Mouse (Mus musculus) lung, postnatal 25 days (tissue): ENCODE results near the gene Kcnn3.
A peak's percentile ranks its signal among the peaks of the same experiment; 100 is the strongest.

Experiments used
- DNase-seq: peaks from one replicate; pipeline ENCODE4 v3.0.0; 2022; ENCODE audit warnings: low spot score

Gene Kcnn3

DNA sequence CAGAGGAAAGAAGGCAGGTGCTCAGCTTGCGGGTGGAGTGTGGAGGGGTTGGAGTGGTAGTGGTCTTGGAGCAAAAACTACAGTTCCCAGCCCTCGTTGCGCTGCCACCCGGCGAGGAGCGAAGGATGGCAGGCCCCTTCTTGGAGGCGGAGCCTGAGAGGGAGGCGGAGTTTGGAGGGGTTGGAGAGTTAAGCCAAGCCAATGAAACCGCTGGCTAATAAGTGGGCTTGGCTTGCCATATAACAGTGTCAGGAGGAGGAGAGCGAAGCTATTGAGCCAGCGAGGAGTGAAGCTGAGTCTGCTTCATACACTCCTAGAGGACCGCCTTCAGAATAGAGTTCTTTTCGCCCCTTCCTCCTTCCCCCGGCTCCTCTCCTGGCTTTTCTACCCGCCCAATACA, at the start of gene Kcnn3:
TSS of gene Kcnn3 (plus strand) at position 271 of the 400 bp plus-strand sequence.
- DNase-seq: peak; percentile 90

DNA sequence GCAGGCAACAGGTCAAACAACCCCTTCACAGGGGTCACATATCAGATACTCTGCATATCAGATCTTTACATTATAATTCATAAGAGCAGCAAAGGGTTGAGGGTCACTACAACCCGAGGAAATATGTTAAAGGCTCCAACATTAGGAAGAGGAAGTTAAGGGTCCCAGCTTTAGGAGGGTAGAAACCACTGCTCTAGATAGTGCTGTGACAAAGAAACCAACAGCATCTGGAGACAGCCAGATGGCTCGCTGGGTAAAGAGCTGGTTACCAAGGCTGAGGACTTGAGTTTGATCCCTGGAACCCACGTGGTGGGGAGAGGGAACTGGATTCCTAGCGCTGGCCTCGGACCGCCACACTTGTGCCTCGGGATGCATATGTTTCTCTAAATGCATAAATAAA, 47.7 kb upstream of the Kcnn3 start:
- DNase-seq: no peak

DNA sequence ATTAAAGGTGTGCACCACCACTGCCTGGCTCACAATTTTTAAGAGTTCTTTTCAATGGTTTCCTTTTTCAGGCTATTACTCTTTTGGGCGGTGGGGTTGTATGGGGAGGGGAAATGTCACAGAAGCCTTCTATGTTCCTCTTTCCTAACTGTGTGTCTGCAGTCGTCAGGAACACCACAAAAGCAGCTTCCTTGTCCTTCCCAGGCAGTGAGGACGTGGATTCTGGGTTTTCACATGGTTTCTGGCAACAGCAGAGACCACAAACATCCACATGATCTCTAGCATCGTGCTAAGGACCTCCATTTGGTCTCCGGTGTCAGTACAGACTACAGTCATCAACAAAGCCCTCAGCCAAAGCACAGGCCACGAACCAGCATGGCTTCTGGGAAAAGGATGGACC, 46.1 kb upstream of the Kcnn3 start:
- DNase-seq: no peak

DNA sequence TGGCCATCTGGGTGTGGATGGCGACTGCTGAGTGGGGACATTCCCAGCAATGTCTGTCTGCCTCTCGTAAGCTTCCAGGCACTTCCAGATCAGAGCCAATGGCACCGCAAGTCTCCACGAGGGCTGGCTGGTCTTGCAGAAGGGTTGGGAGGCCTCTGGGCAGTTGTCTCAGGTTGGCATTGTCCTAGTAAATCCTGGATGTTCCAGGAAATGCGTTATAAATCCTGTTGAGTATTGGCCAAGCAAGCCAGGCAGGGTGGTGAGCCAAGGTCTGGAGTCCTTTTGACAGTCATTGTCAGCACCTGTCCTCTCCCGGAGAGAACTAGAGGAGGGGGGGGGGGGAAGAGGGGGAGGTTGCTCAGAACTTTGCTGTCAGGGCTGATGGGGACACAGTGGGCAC, 40.9 kb upstream of the Kcnn3 start:
- no peak for DNase-seq

DNA sequence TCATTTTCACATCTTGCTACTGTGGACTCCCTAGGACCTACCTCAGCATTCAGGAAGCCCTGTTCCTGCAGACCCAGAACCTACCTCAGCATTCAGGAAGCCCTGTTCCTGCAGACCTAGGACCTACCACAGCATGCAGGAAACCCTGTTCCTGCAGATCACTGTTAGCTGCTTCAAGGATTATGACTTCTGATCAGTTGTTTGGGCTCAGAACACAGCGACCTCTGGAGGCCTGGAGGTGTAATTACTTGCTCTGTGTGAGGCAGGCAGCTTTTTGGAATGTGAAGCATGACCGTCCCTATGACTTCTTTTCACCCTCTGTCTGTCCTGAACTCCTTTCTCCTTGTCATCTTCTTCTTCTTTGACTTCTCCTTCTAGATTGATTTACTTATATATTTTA, 38.5 kb upstream of the Kcnn3 start:
- DNase-seq: no peak

DNA sequence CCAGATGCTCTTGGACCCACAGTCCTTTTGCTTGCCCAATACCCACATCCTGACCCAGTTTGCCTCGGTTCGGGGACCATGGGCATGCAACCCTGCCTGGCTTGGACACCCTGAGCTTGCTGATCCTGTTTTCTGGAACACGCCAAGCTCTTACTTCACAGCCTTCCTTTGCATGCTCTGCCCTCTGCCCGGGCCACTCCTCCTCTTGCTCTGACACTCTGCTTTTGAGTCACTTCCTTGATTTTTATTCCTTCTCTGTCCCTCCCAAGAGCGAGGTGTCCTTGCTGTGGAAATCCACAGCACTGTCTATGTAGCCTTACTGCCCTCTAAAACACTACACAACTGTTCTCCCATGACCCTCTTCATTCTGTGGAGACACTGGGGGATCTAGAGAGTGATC, 37.7 kb upstream of the Kcnn3 start:
- no peak for DNase-seq

DNA sequence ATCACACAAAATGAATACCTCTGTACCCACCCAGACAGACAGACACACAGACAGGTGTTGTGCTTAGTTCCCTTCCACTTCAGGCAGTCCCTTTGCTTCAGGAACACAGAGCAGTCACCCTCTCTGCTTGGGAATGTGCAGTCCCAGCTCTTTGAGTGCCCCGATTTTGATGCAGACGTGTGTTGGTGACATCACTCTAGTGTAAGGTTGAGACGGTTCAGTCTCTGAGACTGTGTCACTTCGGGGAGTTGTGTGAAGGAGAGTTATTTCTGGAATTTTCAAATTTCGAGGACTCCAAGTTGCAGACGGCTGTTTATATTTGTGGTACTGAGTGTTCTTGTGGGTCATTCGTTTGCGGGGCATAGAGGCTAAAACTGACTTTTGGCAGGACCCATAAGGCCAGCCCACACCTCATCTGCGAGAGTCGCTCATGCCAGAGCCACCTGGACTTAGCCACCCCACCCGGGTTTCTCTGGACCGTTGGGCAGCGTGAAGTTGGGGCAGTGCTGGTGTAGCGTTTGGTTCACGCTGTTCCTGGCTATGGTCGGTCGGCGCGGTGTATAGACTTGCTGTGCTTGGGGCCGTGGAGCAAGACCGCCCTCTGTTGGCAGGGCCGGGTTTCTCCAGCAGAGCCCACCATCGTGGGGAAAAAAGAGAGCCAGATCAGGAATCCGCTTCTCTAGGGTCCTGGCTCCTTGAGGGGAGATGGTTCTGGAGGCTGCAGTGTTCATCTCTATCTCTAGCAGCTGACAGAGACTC, 35.0 kb upstream of the Kcnn3 start:
- DNase-seq: peak; percentile 81

DNA sequence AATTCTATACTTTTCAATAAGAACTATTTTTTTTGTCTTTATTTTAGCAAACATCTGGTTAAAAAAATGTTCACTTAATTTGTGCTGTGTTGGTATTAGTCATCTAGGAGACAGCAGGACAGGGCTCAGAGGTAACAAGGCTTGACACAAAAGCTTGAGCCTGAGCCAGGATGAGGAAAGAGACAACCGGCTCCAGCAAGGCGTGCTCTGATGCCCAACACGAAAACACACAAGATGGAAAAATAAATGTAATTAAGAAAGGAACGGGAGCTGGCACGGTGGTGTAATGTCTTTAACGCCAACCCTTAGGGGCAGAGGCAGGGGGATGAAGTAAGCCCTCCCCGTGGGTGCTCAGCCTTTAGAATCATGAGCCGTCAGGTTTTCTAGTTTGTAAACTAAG, 33.9 kb upstream of the Kcnn3 start:
- DNase-seq: no peak

DNA sequence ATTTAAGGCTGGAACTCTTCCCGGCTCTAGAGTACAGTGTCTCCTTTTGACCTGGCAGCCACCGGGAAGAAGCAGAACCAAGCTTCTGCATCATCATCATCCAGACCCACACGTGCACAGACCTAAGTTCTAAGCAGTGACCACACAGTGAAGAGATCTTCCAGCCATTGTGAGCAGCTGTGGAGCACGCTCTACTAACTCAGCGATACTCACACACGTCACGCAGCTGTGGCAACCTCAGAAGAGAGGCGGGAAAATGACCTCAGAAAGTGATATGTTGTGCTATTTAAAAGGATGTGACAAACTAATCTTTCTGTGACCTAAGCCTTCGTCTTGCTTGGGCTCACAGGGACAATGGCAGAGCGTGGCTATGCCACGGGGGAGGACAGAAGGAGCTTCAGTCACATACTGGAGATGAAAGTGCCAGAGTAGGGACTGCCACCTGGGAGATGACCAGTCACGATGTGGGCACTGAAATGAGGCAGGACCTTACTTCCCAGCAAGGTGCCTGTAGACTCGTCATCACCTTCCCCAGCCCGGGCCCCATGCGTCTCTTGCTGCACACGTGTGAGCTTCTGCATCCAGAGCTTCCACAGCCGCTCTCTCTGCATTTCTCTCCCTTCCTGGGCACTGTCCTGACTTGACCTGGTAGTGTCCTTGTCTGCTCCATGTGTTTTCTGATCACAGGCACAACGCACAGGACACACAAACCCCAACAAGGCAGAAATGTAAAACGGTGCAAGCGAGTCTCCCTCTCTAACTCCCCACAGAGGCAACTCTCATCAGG, 32.9 kb upstream of the Kcnn3 start:
- DNase-seq: no peak

DNA sequence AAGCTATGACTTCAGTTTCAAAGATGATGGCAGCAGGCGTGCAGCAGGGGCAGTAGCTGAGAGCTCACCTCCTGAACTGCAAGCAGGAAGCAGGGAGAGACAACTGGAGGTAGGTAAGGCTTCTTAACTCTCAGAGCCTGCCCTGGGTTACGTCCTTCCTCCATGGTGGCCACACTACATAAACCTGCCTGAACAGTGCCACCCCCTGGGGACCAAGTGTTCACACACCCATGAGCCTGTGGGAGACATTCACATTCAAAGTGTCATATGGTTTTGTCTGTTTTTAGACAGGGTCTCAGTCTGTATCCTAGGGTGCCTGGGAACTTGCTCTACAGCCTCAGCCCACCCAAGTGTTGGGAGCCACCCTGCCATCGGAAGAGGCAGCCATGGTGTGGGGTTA, 29.2 kb upstream of the Kcnn3 start:
- no peak for DNase-seq

DNA sequence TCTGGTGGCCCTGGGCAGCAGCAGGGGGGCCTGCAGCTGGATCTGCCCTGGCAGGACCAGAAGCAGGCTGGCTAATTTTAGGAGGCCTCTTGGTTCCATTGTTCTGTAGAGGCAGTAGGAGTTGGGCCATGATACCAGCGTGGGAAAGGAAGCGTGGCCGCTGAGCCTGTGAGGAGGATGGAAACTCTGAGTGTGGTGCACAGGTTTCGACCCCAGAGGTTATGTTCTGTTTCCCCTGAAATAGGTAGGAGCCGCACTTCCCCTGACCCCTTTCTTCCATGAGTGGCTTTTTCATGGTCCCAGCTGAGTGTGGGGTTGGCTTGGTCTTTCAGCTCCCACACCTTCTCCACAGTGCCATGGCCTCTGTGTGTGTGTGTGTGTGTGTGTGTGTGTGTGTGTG, 28.4 kb upstream of the Kcnn3 start:
- DNase-seq: no peak

DNA sequence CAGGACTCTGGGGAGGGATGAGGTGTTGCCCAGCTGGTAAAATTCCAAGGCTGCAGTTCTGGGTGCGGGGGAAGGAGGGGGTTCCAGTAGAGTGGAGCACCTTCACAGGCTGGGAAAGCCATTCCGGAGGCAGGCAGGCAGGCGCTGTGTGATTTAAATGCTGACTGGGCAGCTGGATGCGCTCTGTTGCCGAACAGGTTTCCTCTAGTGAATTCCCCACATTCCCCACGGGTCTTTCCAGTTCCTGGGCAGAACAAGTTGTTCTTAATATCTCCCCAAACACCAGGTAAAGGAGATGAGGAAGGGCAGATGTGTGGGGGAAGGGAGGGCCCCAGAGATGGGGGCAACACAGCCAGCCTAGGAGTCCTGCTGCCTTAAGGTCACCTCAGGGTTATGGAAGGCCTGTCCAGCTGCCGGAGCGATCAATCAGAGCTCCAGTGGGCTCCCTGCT, 27.2 kb upstream of the Kcnn3 start:
- DNase-seq: peak; percentile 53

DNA sequence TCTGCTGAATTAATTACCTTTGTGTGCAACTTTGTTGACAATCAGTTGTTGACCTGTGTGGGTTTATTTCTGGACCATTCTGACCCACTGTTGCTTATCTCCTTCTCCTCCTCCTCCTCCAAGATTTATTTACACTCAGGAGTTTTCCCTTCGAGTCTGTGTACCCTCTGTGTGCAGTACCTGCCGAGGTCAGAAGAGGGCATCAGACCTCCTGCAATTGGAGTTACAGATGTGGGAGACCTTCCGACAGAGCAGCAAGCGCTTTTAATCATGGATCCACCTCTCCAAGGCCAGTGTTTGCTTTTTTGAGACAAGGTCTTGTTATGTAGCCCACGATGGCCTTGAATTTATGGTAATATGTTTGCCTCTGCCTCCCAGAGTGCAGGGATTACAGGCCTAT, 25.3 kb upstream of the Kcnn3 start:
- DNase-seq: no peak

DNA sequence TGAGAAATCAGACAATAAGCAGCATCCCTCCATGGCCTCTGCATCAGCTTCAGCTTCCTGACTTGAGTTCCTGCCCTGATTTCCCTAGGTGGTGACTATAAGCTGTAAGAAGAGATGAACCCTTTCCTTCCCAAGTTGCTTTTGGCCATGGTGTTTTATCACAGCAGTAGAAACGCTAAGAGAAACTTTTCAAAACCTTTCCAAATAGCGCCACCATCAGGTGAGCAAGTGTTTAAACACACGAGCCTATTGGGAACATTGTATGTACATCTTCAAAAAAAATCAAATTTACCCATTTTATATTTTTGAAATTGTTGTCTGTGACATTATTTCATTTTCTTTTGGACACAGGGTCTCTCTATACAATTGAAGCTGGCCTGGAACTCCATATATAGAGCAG, 23.6 kb upstream of the Kcnn3 start:
- no peak for DNase-seq

DNA sequence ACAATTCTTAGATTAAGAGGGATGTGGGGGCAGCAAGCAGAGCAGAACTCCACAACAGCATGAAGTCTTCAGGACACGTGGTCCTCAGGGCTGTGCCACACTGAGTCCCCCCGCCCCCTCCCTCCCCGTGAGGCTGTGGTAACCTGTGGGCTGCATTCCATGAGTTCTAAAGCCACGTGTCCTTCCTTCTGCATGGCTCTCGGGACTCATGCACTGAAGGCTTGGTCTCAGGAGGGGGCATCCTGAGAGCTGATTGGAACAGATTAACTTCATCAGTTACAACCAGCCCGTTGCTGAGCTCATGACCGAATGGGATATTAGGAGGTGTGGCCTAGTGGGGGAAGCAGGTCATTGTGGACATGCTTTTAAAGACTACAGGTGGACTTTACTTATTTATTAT, 20.3 kb upstream of the Kcnn3 start:
- DNase-seq: no peak

DNA sequence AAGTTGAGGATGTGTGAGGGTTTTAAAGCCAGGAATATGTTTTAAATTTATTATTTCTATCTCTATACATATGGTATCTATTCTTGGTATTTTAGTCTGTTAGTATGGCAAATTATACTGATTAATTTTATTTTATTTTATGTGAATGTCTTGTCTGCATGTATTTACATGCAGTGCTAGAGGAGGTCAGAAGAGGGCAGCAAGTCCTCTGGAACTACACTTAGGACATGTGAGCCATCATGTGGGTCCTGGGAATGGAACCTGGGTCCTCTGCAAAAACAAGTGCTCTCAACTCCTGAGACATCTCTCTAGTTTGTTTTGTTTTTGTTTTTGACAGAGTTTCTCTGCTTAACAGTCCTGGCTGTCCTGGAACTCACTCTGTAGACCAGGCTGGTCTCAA, 18.5 kb upstream of the Kcnn3 start:
- no peak for DNase-seq

DNA sequence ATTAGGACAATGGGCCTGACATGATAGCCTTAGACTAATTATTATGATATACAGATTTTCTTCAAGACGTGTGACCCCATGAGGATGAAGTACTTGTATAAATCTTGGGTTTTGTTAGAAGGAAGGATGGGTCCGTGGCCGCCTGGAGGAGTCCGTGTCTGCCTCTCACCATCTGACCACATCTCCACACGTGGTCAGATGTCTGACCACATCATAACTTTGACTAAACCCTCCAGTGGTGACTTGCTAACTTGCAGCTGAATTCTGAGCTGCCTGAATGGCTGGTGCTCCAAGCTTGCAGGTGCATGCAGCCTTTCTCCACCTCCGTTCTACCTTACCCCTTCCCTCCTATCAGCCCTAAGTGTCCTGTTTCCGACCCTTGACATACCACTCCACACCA, 17.4 kb upstream of the Kcnn3 start:
- DNase-seq: no peak

DNA sequence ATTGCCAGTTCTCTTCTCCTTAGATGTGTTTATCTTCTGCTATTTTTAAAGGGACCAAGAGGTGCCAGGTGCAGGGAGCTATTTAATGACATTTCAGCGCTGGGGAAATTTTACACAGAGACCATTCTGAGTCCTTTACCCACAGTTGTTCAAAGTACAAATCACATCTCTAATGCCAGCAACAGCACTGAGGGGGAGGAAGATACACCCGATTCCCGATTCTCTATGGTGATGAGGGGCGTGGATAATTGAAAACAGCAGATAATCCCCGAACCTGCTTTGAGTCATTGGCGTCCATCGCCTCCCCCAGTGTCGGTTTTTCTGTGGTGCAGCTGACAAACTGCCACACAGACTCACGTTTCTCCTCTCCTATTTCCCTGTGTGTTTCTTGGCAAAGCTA, 11.9 kb upstream of the Kcnn3 start:
- no peak for DNase-seq

DNA sequence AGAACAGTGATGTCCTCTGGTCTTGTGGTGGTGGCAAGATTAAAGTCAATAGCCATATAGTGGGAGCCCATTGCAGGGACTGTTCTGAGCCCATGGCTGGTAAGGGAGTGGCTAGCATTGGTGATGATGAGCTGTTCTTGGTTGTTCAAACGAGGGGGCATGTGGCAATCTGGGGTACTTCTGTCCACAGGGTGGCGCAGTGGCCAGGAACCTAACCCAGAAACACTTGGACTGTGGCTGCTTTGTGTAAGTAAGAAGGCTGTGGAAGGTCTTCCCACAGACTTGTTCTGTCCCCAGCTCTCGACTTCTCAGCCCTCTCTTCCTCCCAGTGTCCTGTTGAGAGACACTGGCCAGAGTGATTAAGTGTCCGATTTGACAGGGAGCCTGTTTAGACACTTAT, 9.0 kb upstream of the Kcnn3 start:
- DNase-seq: no peak

DNA sequence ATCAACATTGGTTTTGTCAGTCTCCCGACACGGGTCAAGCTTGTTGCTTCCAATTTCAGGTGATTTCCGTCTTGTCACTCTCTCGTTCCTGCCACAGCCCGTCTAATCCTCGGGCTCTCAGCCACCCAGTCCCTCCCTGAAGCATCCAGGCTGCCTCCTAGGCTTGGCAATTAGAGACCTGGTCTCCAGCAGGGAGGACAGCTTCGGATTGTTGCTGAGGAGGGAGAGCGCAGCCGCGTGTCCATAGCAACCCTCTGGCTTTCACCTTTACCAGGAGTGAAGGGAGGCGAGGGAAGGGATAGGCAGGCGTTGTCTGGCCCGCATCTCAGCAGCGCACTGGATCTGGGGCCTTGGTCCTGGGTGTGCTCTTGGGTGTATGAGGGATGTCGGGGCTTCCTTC, 8.6 kb upstream of the Kcnn3 start:
- no peak for DNase-seq

DNA sequence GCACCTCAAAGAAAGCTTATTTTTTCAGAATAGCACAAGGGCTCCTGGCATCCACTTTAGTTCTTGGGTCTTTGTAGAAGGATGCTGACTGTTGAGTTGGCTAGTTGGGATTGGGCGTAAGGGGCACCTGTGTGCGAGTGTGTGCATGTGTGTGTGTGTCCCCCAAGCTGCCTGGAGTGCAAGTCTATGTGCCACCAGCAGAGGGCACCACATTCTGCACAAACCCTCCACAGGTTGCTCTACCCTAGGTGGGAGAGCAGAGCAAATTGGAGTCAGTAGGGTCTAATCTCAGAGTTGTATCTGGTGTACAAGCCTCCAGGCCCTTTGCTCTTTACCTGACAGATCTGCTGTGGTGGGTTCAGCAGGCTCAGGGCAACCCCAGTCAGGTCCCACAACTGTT, 7.7 kb upstream of the Kcnn3 start:
- no peak for DNase-seq

DNA sequence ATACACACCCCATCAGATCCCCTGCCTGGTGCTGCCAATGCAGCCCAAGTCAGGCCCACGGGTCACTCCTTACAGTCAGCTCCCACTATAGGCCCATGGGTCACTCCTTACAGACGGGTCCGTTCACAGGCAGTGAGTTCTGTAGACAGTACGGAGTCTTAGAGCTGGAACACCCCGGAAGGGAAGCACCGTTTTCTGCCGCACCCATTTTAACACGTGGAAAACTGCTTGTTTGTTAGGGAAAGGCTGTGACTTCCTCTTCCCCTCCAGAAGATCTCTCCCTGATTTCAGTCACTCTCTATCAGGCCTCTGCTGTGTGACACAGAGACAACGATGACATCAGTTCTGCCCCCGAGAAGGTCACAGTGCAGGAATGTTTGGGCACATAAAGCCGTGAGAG, 4.5 kb upstream of the Kcnn3 start:
- DNase-seq: no peak

DNA sequence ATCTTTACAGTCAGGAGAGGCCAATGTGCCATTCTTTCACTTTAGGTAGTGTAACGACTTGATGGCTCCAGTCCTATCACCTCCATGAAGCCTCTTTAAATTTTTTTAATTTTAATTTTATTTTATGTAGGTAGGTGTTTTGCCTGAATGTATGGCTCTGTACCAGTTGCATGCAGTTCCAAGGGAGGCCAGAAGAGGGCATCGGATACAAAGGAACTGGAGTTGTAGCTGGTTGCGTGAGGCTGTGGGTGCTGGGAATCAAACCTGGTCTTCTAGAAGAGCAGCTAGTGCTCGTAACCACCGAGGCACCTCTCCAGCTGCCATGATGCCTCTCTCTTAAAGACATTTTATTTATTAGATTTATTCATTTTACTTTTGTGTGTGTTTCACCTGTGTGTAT, 3.6 kb upstream of the Kcnn3 start:
- no peak for DNase-seq
